Mouse (Mus musculus) hindbrain, embryonic 15.5 days (tissue): ENCODE measurements around the gene Znrf4. TPM values are rescaled to one million over a fixed set of nuclear protein-coding genes. Genes with fewer than 3 reads are reported as not detected.

Experiments
- ATAC-seq: fragments of 200-750 bp; cut with Nextera tagmentation; 2 replicates; pipeline ENCODE4 v1.8.0; 2017; ENCODE audit warnings: low read depth, moderate number of reproducible peaks, moderate TSS enrichment; ENCODE audit not compliant: low FRiP score
- H3K27ac ChIP-seq: fragments of 300-500 bp; sonication (generic); replicated peaks from 2 replicates; pipeline ENCODE4 v1.5.1; 2015; ENCODE audit warnings: mild to moderate bottlenecking, inconsistent platforms
- H3K27me3 ChIP-seq: fragments of 300-500 bp; sonication (generic); 2 replicates; pipeline ENCODE4 v1.6.1; 2015; ENCODE audit warnings: control low read depth, inconsistent platforms
- H3K36me3 ChIP-seq: fragments of 300-500 bp; sonication (generic); 2 replicates; pipeline ENCODE4 v1.6.1; 2015; ENCODE audit warnings: control low read depth, inconsistent platforms
- H3K4me1 ChIP-seq: fragments of 300-500 bp; sonication (generic); replicated peaks from 2 replicates; pipeline ENCODE4 v1.6.1; 2015; ENCODE audit warnings: control low read depth, inconsistent platforms
- H3K4me2 ChIP-seq: fragments of 300-500 bp; sonication (generic); 2 replicates; pipeline ENCODE4 v1.6.1; 2015; ENCODE audit warnings: moderate library complexity, mild to moderate bottlenecking, inconsistent platforms
- H3K4me3 ChIP-seq: fragments of 300-500 bp; sonication (generic); 2 replicates; pipeline ENCODE4 v1.5.1; 2015; ENCODE audit warnings: mild to moderate bottlenecking, inconsistent platforms
- H3K9ac ChIP-seq: fragments of 300-500 bp; sonication (generic); 2 replicates; pipeline ENCODE4 v1.6.1; 2015; ENCODE audit warnings: inconsistent platforms
- H3K9me3 ChIP-seq: fragments of 300-500 bp; sonication (generic); 2 replicates; pipeline ENCODE4 v1.6.1; 2016; ENCODE audit warnings: control low read depth, inconsistent platforms
- WGBS: fragments of 180-500 bp; shearing (Covaris S2); methylation state at CpG from one replicate; pipeline ENCODE4 v1.1.7; 2015; 5-methylcytosine and 5-hydroxymethylcytosine counted together
- polyA plus RNA-seq: library from polyadenylated mRNA; unstranded; fragments of >200 nt; fragmentation: Nextera tagmentation; extraction: Ambion mirVana; gene quantifications from 2 replicates; pipeline ENCODE4 v1.2.1, GENCODE M21; 2015

Gene Znrf4
- polyA plus RNA-seq, 1 experiment from 2014 or later: 0.17 TPM

DNA sequence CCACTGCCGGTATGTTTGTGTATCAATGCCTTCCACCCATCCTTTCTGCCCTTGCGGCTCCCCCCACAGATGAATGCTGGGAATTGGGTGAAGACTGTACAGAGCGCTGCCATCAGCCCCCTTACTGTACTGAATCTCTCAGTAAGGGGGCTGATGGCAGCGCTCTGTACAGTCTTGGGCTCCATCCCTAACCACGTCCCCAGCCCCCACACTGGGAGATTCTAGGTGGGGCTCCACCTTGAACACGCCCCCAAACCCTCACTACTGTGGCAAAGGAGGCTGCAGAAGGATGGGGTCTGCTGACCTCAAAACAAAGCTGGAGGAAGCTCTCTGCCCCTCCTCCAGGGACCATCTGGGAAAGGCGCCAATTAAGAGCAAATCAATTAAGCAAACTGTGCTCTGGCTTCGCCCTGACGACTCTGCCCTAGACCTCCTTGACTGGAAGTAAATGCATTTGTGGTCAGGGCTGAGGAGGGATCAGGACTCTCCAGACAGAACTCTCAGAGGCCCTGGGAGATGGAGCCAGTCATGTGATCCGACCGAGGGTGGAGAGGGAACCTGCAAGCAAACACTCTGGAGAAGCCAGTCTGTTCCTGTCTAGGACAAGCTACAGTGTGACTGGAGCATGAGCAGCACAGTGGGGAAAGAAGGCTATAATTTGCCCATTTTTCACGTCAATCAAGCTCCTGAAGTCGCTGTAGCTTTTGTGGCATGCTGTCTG lies 3.6 kb upstream of the Znrf4 start:
- 8% methylated on average over 13 of the region's 13 CpGs for WGBS
- Histone ChIP-seq H3K36me3 (no peaks in the 10 kb centered on the region), H3K27ac (peak overlapping the region; percentile 55; the same call in 1 of the 2 replicates), H3K27me3 (peaks cover 22% of the 10 kb centered on the region), H3K4me3 (no peak overlapping the region), H3K9me3 (no peaks in the 10 kb centered on the region), H3K4me2 (peak overlapping the region; percentile 23; the same call in 1 of the 2 replicates), H3K4me1 (peaks cover 21% of the 10 kb centered on the region), H3K9ac (no peak overlapping the region)
- peak; percentile 68 for ATAC-seq

DNA sequence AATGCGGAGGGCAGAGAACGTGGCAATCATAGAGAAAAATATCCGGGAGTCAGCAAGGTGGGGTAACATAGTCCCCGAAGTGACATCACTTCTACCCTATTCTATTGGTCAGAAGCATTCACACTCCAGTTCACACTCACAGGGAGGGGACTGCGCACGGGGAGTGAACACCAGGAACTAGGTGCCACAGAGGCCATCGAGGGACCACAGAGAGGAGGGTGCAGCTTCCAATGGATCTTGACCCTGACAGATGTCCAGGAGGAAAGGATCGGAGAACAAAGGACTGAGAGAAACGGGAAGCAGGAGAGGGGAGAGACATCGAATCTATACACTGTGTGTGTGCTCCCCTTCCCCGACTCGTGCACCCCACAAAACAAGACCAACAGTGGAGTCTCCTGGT lies 2.7 kb upstream of the Znrf4 start:
- Histone ChIP-seq H3K4me2 (no peak overlapping the region), H3K9ac (no peak overlapping the region), H3K9me3 (no peaks in the 10 kb centered on the region), H3K27me3 (peaks cover 31% of the 10 kb centered on the region), H3K27ac (no peak overlapping the region), H3K36me3 (no peaks in the 10 kb centered on the region), H3K4me1 (peaks cover 29% of the 10 kb centered on the region), H3K4me3 (no peak overlapping the region)
- ATAC-seq: no peak
- 42% methylated on average over 12 of the region's 12 CpGs for WGBS

- no peak overlapping the region for H3K27ac ChIP-seq
- H3K4me1 ChIP-seq: peaks cover 34% of the 10 kb centered on the region
- no peak overlapping the region for H3K4me2 ChIP-seq
- H3K9me3 ChIP-seq: no peaks in the 10 kb centered on the region
- peaks cover 31% of the 10 kb centered on the region for H3K27me3 ChIP-seq
- ATAC-seq: no peak
- no peak overlapping the region for H3K9ac ChIP-seq
- H3K4me3 ChIP-seq: no peak overlapping the region
- H3K36me3 ChIP-seq: no peaks in the 10 kb centered on the region
Observed at GRCm38 (mm10) chr17:56514330-56514729, 2.1 kb upstream of the Znrf4 start.

GRCm38 (mm10) chr17:56511707-56512090 lies 532 bp downstream of the Znrf4 start:
- peak overlapping the region; percentile 49 for H3K4me2 ChIP-seq
- 25% methylated on average over 28 of the region's 29 CpGs for WGBS
- ATAC-seq: no peak
- peak overlapping the region; percentile 25 for H3K4me3 ChIP-seq
- no peak overlapping the region for H3K9ac ChIP-seq
- H3K36me3 ChIP-seq: no peaks in the 10 kb centered on the region
- peaks cover 51% of the 10 kb centered on the region for H3K4me1 ChIP-seq
- no peak overlapping the region for H3K27ac ChIP-seq
- peaks cover 31% of the 10 kb centered on the region for H3K27me3 ChIP-seq
- H3K9me3 ChIP-seq: no peaks in the 10 kb centered on the region

- H3K27ac ChIP-seq: no peak overlapping the region
- no peak overlapping the region for H3K9ac ChIP-seq
- ATAC-seq: no peak
- H3K4me2 ChIP-seq: peak overlapping the region; percentile 49
- H3K4me3 ChIP-seq: peak overlapping the region; percentile 25
- peaks cover 31% of the 10 kb centered on the region for H3K27me3 ChIP-seq
- peaks cover 54% of the 10 kb centered on the region for H3K4me1 ChIP-seq
- no peaks in the 10 kb centered on the region for H3K36me3 ChIP-seq
- WGBS: 6% methylated on average over 57 of the region's 60 CpGs
- H3K9me3 ChIP-seq: no peaks in the 10 kb centered on the region
Observed at GRCm38 (mm10) chr17:56510970-56511706, 1.1 kb downstream of the Znrf4 start.

- H3K36me3 ChIP-seq: no peaks in the 10 kb centered on the region
- peak overlapping the region; percentile 23; the same call in 1 of the 2 replicates for H3K4me2 ChIP-seq
- WGBS: 27% methylated on average over 27 of the region's 27 CpGs
- H3K4me1 ChIP-seq: peaks cover 48% of the 10 kb centered on the region
- H3K9me3 ChIP-seq: no peaks in the 10 kb centered on the region
- H3K27ac ChIP-seq: peak overlapping the region; percentile 33
- no peak overlapping the region for H3K4me3 ChIP-seq
- ATAC-seq: no peak
- peaks cover 31% of the 10 kb centered on the region for H3K27me3 ChIP-seq
- no peak overlapping the region for H3K9ac ChIP-seq
Observed at GRCm38 (mm10) chr17:56510473-56510969, 1.7 kb downstream of the Znrf4 start.

DNA sequence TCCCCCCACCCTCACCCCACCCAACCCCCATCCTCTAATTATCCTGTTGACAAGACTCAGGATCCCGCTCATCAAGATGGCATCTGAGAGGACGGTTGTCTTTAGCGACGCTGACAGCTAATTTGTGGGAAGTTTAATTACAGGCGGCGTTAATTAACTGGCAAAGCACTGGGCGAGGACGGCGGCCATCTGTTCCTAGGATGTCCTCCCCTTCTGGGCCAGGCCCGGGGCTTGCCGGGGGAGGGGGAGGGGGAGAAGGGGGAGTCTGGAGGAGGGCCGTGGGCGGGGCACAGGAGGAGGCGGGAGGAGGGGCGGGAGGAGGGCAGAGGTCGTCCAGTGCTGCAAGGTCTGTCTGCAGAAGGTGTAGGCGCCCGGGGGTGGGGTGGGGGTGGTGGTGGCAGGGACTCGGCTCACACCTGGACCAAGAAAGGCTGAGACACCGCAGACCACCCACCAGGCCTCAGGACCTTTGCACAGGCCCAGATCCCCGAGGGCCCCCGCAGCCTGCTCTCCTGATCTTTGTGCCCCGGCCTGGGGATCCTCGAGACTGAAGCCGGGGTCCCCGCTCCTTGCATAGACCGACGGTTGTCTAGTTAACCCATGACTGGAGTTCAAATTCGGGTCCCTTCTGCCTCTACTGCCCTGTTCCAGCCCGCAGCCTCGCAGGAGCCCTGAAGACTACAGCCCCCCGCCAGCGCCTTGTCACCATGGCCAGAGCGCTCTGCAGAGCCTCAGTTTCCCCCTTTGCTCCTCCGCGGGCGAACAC lies 2.3 kb downstream of the Znrf4 start:
- peak; percentile 24; the same call in 1 of the 2 replicates for ATAC-seq

GRCm38 (mm10) chr17:56509021-56509640 lies 3.1 kb downstream of the Znrf4 start:
- Histone ChIP-seq H3K36me3 (no peaks in the 10 kb centered on the region), H3K4me2 (peak overlapping the region; percentile 23), H3K9ac (no peak overlapping the region), H3K27me3 (peaks cover 31% of the 10 kb centered on the region), H3K4me1 (peaks cover 47% of the 10 kb centered on the region), H3K4me3 (no peak overlapping the region), H3K9me3 (no peaks in the 10 kb centered on the region), H3K27ac (peak overlapping the region; percentile 48)
- WGBS: 36% methylated on average over 10 of the region's 10 CpGs
- no peak for ATAC-seq

More for the DNA sequence above, 2.3 kb downstream of the Znrf4 start:
- H3K4me2 ChIP-seq: peak overlapping the region; percentile 23
- H3K9ac ChIP-seq: no peak overlapping the region
- H3K4me3 ChIP-seq: no peak overlapping the region
- peak overlapping the region; percentile 48 for H3K27ac ChIP-seq
- H3K36me3 ChIP-seq: no peaks in the 10 kb centered on the region
- H3K4me1 ChIP-seq: peaks cover 47% of the 10 kb centered on the region
- H3K27me3 ChIP-seq: peaks cover 31% of the 10 kb centered on the region
- no peaks in the 10 kb centered on the region for H3K9me3 ChIP-seq
- WGBS: 7% methylated on average over 32 of the region's 37 CpGs

- Histone ChIP-seq H3K4me2 (peak overlapping the region; percentile 98), H3K9ac (peak overlapping the region; percentile 82), H3K27me3 (peaks cover 24% of the 10 kb centered on the region), H3K9me3 (no peaks in the 10 kb centered on the region), H3K4me3 (peak overlapping the region; percentile 58), H3K4me1 (peaks cover 48% of the 10 kb centered on the region), H3K27ac (peak overlapping the region; percentile 98), H3K36me3 (no peaks in the 10 kb centered on the region)
- peak; percentile 94 for ATAC-seq
- WGBS: under 1% methylated on average over 41 of the region's 42 CpGs
Observed at GRCm38 (mm10) chr17:56507161-56508068, 4.8 kb downstream of the Znrf4 start.

GRCm38 (mm10) chr17:56506417-56507065 lies 5.7 kb downstream of the Znrf4 start:
- peaks cover 15% of the 10 kb centered on the region for H3K27me3 ChIP-seq
- H3K4me2 ChIP-seq: peak overlapping the region; percentile 98
- no peaks in the 10 kb centered on the region for H3K36me3 ChIP-seq
- no peaks in the 10 kb centered on the region for H3K9me3 ChIP-seq
- H3K4me3 ChIP-seq: peak overlapping the region; percentile 58
- peaks cover 51% of the 10 kb centered on the region for H3K4me1 ChIP-seq
- H3K9ac ChIP-seq: peak overlapping the region; percentile 82
- ATAC-seq: no peak
- WGBS: 56% methylated on average over 15 of the region's 15 CpGs
- peak overlapping the region; percentile 98 for H3K27ac ChIP-seq
